ENCODE assay signal across 7 mouse cellular contexts in genomic region chr2:178629756-178630155, GRCm38 (mm10).
DNase-seq lines count a peak whose midpoint lies in the region; TF ChIP-seq lines count a peak whose summit lies in the region.

No protein-coding gene starts in this region.

- H3K4me3 ChIP-seq in ES-Bruce4 (ENCODE audit: low read depth, low read length) = no peak overlapping the region

- TF ChIP-seq EP300 in ES-Bruce4 (IDR thresholded peaks at IDR 0.05; ENCODE audit: insufficient read depth, low read depth, low read length) = no peak

- H3K36me3 ChIP-seq in ES-Bruce4 (ENCODE audit: control insufficient read depth, insufficient read depth, low read length, poor library complexity, severe bottlenecking) = no peaks in the 10 kb centered on the region

- TF ChIP-seq POLR2A in ES-Bruce4 (IDR thresholded peaks at IDR 0.05; ENCODE audit: insufficient read depth, low read length) = no peak

- H3K9ac ChIP-seq in ES-Bruce4 (ENCODE audit: low read depth, poor library complexity, severe bottlenecking) = no peak overlapping the region

- H3K9me3 ChIP-seq in ES-Bruce4 (replicated peaks; ENCODE audit: control insufficient read depth, insufficient read depth, low read length, poor library complexity, severe bottlenecking) = no peaks in the 10 kb centered on the region

- intact Hi-C loops in heart, postnatal 36 days (cut with DNase I) = loop anchor here (5.0 kb wide), 2 partner anchors 258 to 563 kb away; no protein-coding TSS in a partner anchor

- peak; percentile 97 for TF ChIP-seq CTCF in ES-Bruce4 (IDR thresholded peaks at IDR 0.05; ENCODE audit: low read depth, low read length)

- H3K27ac ChIP-seq in ES-Bruce4 (ENCODE audit: insufficient read depth, low read length) = no peak overlapping the region

- peak; percentile 62 for DNase-seq in R1 (ENCODE audit: low read depth, low spot score)
- peak; percentile 62 for DNase-seq in embryo, embryonic 9.5 days (ENCODE audit: extremely low spot score)
- peak; percentile 52 to 66 for DNase-seq in heart, postnatal 36 days
- DNase-seq in layer of hippocampus, adult 9-11 months = peak; percentile 24
- peak; percentile 66 for DNase-seq in lung, postnatal 36 days
- DNase-seq in right cerebral cortex, postnatal 10 days (ENCODE audit: low spot score in 2 of 2) = peak; percentile 65 to 76

- no peaks in the 10 kb centered on the region for H3K4me1 ChIP-seq in ES-Bruce4 (ENCODE audit: control insufficient read depth, insufficient read depth, low read length)

- H3K27me3 ChIP-seq in ES-Bruce4 (ENCODE audit: control insufficient read depth, insufficient read depth, low read length, poor library complexity, severe bottlenecking) = no peaks in the 10 kb centered on the region
